Mouse (Mus musculus) CH12.LX (cell line): ENCODE data around the gene Echdc3. TPM values are rescaled to one million over a fixed set of nuclear protein-coding genes. Genes with fewer than 3 reads are reported as not detected.

Experiments
- DNase-seq: peaks from one replicate; pipeline ENCODE4 v3.0.0-alpha.2; 2013; ENCODE audit errors: extremely low read depth
- H3K27ac ChIP-seq: 2 replicates; pipeline ENCODE4 v1.5.1; 2012; ENCODE audit warnings: low read depth, mild to moderate bottlenecking, control low read depth, moderate library complexity; ENCODE audit not compliant: insufficient read depth
- H3K27me3 ChIP-seq: replicated peaks from 2 replicates; pipeline ENCODE3; 2012; ENCODE audit warnings: inconsistent platforms
- H3K36me3 ChIP-seq, 2 experiments: replicated peaks in 1 of 2; 2 replicates each; pipeline versions ENCODE3 to v1.6.1; 2012; ENCODE audit warnings: inconsistent platforms in 1 of 2, low read length in 1 of 2, mild to moderate bottlenecking in 1 of 2, mixed read lengths in 1 of 2, moderate library complexity in 1 of 2; ENCODE audit not compliant: control insufficient read depth in 1 of 2, insufficient read depth in 1 of 2
- H3K4me1 ChIP-seq, 2 experiments: 2 replicates each; pipeline ENCODE4 v1.6.1; 2012; ENCODE audit warnings: inconsistent platforms in 1 of 2, moderate library complexity in 1 of 2; ENCODE audit not compliant: insufficient read depth in 2 of 2, control insufficient read depth in 1 of 2
- H3K4me2 ChIP-seq: 2 replicates; pipeline ENCODE4 v1.6.1; 2012; ENCODE audit warnings: low read depth, mild to moderate bottlenecking, control low read depth; ENCODE audit not compliant: poor library complexity, insufficient read depth, severe bottlenecking
- H3K4me3 ChIP-seq, 3 experiments: fragments of 150-350 bp in 1 of 3; sonication (generic) in 1 of 3; replicated peaks in 1 of 3; 2 replicates each; pipeline versions ENCODE3 to v1.5.1; 2011 to 2012; ENCODE audit warnings: low read depth in 2 of 3, low read length in 2 of 3, mild to moderate bottlenecking in 2 of 3, moderate library complexity in 2 of 3, control low read depth in 1 of 3, improper control_type of control experiment in 1 of 3, inconsistent platforms in 1 of 3, mixed read lengths in 1 of 3; ENCODE audit not compliant: poor library complexity in 1 of 3
- H3K79me2 ChIP-seq: replicated peaks from 2 replicates; pipeline ENCODE4 v1.6.1; 2012; ENCODE audit warnings: mild to moderate bottlenecking, moderate library complexity; ENCODE audit not compliant: control insufficient read depth, poor library complexity, insufficient read depth, severe bottlenecking; ENCODE audit errors: extremely low read depth
- H3K9ac ChIP-seq: 2 replicates; pipeline ENCODE4 v1.6.1; 2012; ENCODE audit warnings: low read depth, mild to moderate bottlenecking, control low read depth, moderate library complexity; ENCODE audit not compliant: insufficient read depth
- H3K9me3 ChIP-seq: replicated peaks from 2 replicates; pipeline ENCODE3; 2012; ENCODE audit warnings: low read length, inconsistent platforms, mixed read lengths
- BHLHE40 ChIP-seq: IDR thresholded peaks from 2 replicates; pipeline ENCODE4 v1.6.1; 2011; ENCODE audit warnings: mild to moderate bottlenecking, low read depth, low read length, improper control_type of control experiment
- ELF1 ChIP-seq: IDR thresholded peaks from 2 replicates; pipeline ENCODE4 v1.6.1; 2014; ENCODE audit warnings: low read depth, mild to moderate bottlenecking, inconsistent platforms, low read length, improper control_type of control experiment
- ETS1 ChIP-seq: conservative IDR thresholded peaks from 2 replicates; pipeline ENCODE4 v1.6.1; 2012; ENCODE audit warnings: low read depth, mild to moderate bottlenecking, inconsistent platforms, low read length, improper control_type of control experiment, moderate library complexity
- GABPA ChIP-seq: IDR thresholded peaks from 2 replicates; pipeline ENCODE4 v1.6.1; 2012; ENCODE audit warnings: low read depth, low read length, improper control_type of control experiment, inconsistent platforms; ENCODE audit not compliant: insufficient replicate concordance
- HCFC1 ChIP-seq: IDR thresholded peaks from 2 replicates; pipeline ENCODE4 v1.6.1; 2012; ENCODE audit warnings: low read depth, mild to moderate bottlenecking, inconsistent platforms, low read length, improper control_type of control experiment
- KAT2A ChIP-seq: IDR thresholded peaks from 2 replicates; pipeline ENCODE4 v1.6.1; 2012; ENCODE audit warnings: low read length, improper control_type of control experiment, inconsistent platforms; ENCODE audit not compliant: insufficient replicate concordance
- MAX ChIP-seq: IDR thresholded peaks from 2 replicates; pipeline ENCODE4 v1.6.1; 2011; ENCODE audit warnings: low read length, improper control_type of control experiment
- NRF1 ChIP-seq: IDR thresholded peaks from 2 replicates; pipeline ENCODE4 v1.6.1; 2014; ENCODE audit warnings: low read depth, mild to moderate bottlenecking, inconsistent platforms, low read length, improper control_type of control experiment, moderate library complexity
- PAX5 ChIP-seq: IDR thresholded peaks from 2 replicates; pipeline ENCODE4 v1.6.1; 2012; ENCODE audit warnings: low read length, inconsistent platforms, mixed read lengths
- RAD21 ChIP-seq: IDR thresholded peaks from 2 replicates; pipeline ENCODE4 v1.6.1; 2011; ENCODE audit warnings: low read depth, mild to moderate bottlenecking, low read length, improper control_type of control experiment, moderate library complexity
- SIN3A ChIP-seq: IDR thresholded peaks from 2 replicates; pipeline ENCODE4 v1.6.1; 2012; ENCODE audit warnings: low read length, improper control_type of control experiment, inconsistent platforms
- SMC3 ChIP-seq: IDR thresholded peaks from 2 replicates; pipeline ENCODE4 v1.6.1; 2011; ENCODE audit warnings: low read depth, low read length, improper control_type of control experiment
- TBP ChIP-seq: conservative IDR thresholded peaks from 2 replicates; pipeline ENCODE4 v1.6.1; 2011; ENCODE audit warnings: low read depth, low read length, improper control_type of control experiment
- ZC3H11A ChIP-seq: IDR thresholded peaks from 2 replicates; pipeline ENCODE4 v1.6.1; 2012; ENCODE audit warnings: low read depth, mild to moderate bottlenecking, inconsistent platforms, low read length, improper control_type of control experiment
- dilution Hi-C: fragments of 300-500 bp; cut with MboI; formaldehyde crosslinking; loops from 2 replicates; pipeline ENCODE4 v1.14.3; 2020; ENCODE audit warnings: low sequenced_read_pairs; ENCODE audit not compliant: extremely low pct_unique_long_range_greater_than_20kb, extremely low pct_ligation_motif_present
- in situ Hi-C: fragments of 300-500 bp; cut with MboI; formaldehyde crosslinking; loops from 3 replicates; pipeline ENCODE4 v1.14.3; 2019; ENCODE audit warnings: low sequenced_read_pairs, low pct_ligation_motif_present, low pct_unique_long_range_greater_than_20kb, mixed read lengths
- polyA plus RNA-seq: library from polyadenylated mRNA; unstranded; fragments of >175 nt; gene quantifications from 2 replicates; pipeline ENCODE4 v1.2.1, GENCODE M21; 2012; ENCODE audit warnings: low read depth; ENCODE audit not compliant: insufficient read length
- total RNA-seq, 2 experiments: library from RNA; depleted of rRNA; stranded (reverse); fragments of 300-350 nt in 1 of 2; fragments of >200 nt in 1 of 2; gene quantifications; 2 replicates each; pipeline ENCODE4 v1.2.3; 2012 to 2014

Echdc3 gene
- total and polyA plus RNA-seq, 3 experiments = 9.2 to 17.4 (median 10.6) TPM

GRCm38 (mm10) chr2:6232755-6233154 is 19.9 kb upstream of the Echdc3 start:
- Histone ChIP-seq H3K4me1 (peaks cover 0 to 12% of the 10 kb centered on the region in 2 experiments; a peak in 2 of 4 replicates), H3K36me3 (no peaks in the 10 kb centered on the region), H3K9me3 (no peaks in the 10 kb centered on the region), H3K4me3 (no peak overlapping the region), H3K4me2 (no peak overlapping the region), H3K27me3 (no peaks in the 10 kb centered on the region), H3K9ac (no peak overlapping the region), H3K27ac (no peak overlapping the region), H3K79me2 (no peaks in the 10 kb centered on the region)
- dilution Hi-C loops = no loop called here
- TF ChIP-seq ETS1 (no peak), ELF1 (no peak), TBP (no peak), SMC3 (no peak), GABPA (no peak), PAX5 (no peak), HCFC1 (no peak), MAX (no peak), SIN3A (no peak)
- in situ Hi-C loops = no loop called here
- DNase-seq = no peak

GRCm38 (mm10) chr2:6230865-6231264 is 18.0 kb upstream of the Echdc3 start:
- H3K4me1 ChIP-seq = peaks cover 4 to 13% of the 10 kb centered on the region in 2 experiments; a peak in 2 of 4 replicates
- no peak overlapping the region for H3K4me2 ChIP-seq
- H3K9me3 ChIP-seq = no peaks in the 10 kb centered on the region
- H3K27ac ChIP-seq = no peak overlapping the region
- H3K4me3 ChIP-seq = no peak overlapping the region
- dilution Hi-C loops = no loop called here
- H3K9ac ChIP-seq = no peak overlapping the region
- no peaks in the 10 kb centered on the region for H3K79me2 ChIP-seq
- TF ChIP-seq RAD21 (no peak), SIN3A (no peak), NRF1 (no peak), ETS1 (no peak), MAX (no peak), ZC3H11A (no peak), KAT2A (no peak), BHLHE40 (no peak)
- TF ChIP-seq, all 38 proteins: peak for 0
- no peak for DNase-seq
- Histone ChIP-seq H3K27me3 (no peaks in the 10 kb centered on the region), H3K36me3 (no peaks in the 10 kb centered on the region)
- in situ Hi-C loops = no loop called here
